Mouse (Mus musculus) hindlimb bud, embryonic 11.5 days (tissue): Measurements from ENCODE around the gene Tmem104.

Source experiments
- DNase-seq: peaks from one replicate; pipeline ENCODE4 v3.0.0-alpha.2; 2012; ENCODE audit warnings: low read depth, low spot score; ENCODE audit errors: extremely low spot score

Tmem104 gene

DNA sequence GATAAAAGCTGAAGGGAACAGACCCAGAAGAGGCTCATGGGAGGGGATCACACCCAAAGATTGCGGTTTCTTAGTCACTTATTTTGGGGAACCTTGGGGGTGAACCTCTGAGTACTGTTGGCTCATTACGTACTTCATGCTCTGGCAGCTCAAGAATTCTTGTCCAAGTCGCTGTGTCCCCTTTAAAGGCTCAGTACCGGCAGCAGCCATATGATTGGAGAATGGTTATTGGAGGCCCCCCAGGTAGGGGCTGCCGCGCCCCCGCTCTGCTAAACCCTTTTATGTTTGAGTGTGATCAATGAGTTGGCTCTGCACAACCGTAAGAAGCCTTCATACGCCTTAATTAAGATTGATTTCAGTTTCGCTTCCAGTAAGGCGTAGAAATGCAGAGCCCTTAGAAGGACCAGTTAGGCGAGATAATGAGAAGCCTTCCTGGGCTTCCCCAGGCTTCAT lies 11.7 kb downstream of the Tmem104 start:
- DNase-seq, result no peak

GRCm38 (mm10) chr11:115200520-115200919 lies 13.2 kb downstream of the Tmem104 start:
- no peak for DNase-seq

- DNase-seq, result no peak
These were observed 15.0 kb downstream of the Tmem104 start for GRCm38 (mm10) chr11:115202316-115202715.

- DNase-seq, result no peak
These were observed 15.5 kb downstream of the Tmem104 start for GRCm38 (mm10) chr11:115202756-115203155.

- DNase-seq, result no peak
These were observed 20.8 kb downstream of the Tmem104 start for GRCm38 (mm10) chr11:115208126-115208525.

- DNase-seq, result no peak
These were observed 21.8 kb downstream of the Tmem104 start for GRCm38 (mm10) chr11:115208776-115209732.

DNA sequence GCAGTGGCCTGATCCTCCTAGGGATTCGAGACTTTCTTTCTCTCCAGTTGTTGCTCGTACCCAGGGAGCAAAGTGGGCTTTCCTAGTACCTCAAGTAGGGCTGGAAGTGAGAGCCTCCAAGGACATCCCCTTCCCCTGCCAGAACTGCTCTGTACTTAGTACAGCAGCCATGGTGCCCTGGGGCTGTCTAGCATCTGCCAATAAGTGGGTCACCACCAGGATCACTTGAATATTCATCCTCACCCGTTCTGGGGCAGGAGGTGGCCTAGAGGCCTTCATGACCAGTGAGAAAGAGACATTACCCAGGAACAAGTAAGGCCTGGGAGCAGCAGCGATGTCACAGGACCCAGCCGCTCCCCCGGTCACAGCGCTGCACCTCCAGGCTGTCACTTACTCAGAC lies 22.7 kb downstream of the Tmem104 start:
- no peak for DNase-seq

DNA sequence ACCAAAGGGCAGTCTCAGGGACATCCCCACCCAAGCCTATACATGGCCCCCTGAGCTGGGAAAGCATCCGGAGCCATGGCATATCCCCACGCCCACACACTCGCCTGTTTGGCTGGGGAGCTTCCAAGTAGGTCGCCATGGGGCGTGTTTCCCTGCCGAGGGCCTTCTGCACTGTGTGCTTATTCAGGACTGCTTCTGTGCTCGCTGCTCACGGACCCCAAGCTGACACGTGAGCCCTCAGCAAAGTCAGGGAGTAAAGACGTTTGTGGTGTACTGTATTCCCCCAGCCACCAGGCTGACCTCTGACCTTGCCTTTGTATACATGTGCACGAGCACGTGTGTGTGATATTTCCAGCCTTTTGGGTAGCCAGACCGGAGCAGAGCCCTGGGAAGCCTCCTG lies 24.8 kb downstream of the Tmem104 start:
- DNase-seq, result no peak

- DNase-seq, result no peak
These were observed 27.8 kb downstream of the Tmem104 start for GRCm38 (mm10) chr11:115215123-115215522.

- no peak for DNase-seq
These were observed 30.4 kb downstream of the Tmem104 start for GRCm38 (mm10) chr11:115217439-115218410.

GRCm38 (mm10) chr11:115219263-115219662 lies 32.0 kb downstream of the Tmem104 start:
- no peak for DNase-seq

DNA sequence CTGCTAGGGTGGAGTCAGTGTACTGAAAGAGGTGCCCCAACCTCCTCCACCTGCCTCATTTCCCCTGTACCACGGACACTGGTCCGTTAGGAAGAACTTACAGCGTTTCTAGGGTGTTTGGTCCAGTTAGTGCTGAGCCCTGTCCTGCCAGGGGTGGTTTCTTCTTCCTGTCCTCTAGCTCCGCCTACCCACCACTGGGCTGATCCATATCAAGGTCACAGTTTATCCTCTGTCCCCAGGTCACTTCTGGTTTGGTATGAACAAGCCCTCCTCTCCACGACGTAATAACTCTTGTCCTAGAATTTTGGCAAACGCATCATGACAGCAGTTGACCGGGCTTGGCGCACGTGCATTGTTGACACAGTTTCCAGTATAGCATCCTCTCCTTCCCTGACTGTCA lies 32.4 kb downstream of the Tmem104 start:
- DNase-seq, result no peak

GRCm38 (mm10) chr11:115222077-115222476 lies 34.8 kb downstream of the Tmem104 start:
- no peak for DNase-seq

DNA sequence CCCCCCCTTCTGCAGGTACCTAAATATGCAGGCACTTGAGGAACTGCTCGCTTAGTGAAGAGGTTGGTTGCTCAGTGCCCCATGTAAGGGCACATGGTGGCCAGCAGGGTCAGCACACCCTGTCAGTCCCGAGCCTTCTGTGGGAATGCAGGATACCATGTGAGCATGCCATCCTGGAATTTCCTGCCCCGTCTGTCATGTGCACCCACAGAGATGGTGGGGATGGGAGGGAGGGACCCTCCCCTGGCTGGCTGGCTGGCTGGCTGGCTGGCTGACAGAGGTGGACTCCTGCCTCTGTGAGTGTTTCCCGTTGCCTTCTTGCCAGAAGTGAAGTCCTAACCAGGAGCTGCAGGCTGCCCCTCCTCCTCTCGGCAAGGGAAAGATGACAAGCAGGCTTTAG lies 35.3 kb downstream of the Tmem104 start:
- DNase-seq, result no peak

GRCm38 (mm10) chr11:115223451-115223850 lies 36.2 kb downstream of the Tmem104 start:
- DNase-seq, result no peak

GRCm38 (mm10) chr11:115223877-115224276 lies 36.6 kb downstream of the Tmem104 start:
- no peak for DNase-seq

DNA sequence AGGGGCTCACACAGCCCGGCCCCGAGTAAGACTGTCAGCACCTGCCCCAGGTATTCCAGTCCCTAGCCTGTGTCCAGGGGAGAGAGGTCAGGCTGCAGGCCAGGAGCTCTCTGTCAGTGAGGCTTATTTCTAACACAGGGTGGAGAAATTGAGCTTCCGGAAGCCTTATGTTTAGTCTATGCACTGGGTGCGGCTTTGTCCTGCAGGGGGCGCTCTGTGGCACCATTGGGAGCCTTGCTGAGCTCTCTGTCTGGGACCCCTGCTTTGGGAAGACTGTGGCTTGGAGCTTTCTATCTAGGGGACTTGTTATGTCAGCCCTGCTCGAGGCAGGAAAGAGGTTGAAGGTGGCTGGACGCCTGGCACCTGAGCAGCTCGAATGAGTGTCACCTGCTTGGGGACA lies 37.6 kb downstream of the Tmem104 start:
- no peak for DNase-seq

DNA sequence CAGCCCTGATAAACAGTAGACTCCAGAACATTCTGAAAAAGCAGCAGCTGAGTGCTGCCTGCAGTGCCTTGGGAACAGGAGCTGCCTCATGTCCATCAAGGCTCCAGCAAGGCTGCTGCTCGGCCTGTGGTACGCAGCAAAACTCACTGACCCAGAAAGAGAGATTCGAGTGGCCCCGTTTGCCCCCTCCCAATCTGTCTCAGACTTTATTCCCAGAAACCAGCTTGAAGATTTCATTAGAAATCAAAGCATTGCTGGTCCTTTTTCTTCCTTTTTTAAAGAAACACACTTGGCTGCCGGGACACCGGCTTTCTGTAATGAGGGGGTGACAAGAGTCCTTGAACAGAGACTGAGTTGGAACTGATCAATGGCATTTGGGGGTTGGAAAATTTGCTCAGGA lies 38.0 kb downstream of the Tmem104 start:
- no peak for DNase-seq

- no peak for DNase-seq
These were observed 39.7 kb downstream of the Tmem104 start for GRCm38 (mm10) chr11:115226811-115227491.

- no peak for DNase-seq
These were observed 40.4 kb downstream of the Tmem104 start for GRCm38 (mm10) chr11:115227640-115228039.

GRCm38 (mm10) chr11:115228430-115228829 lies 41.1 kb downstream of the Tmem104 start:
- DNase-seq, result no peak
